Mouse (Mus musculus): ENCODE measurements around the gene Helz. TPM values are rescaled to one million over a fixed set of nuclear protein-coding genes. Genes with fewer than 3 reads are reported as not detected.
"Not testable (repeated sequence)": the region's sequence is repeated elsewhere in the genome, so short reads cannot be mapped to it uniquely, and the experiment has no call there.

Helz gene
- polyA plus RNA-seq (2015; fragmentation: Nextera tagmentation; extraction: Ambion mirVana): 22.5 and 22.9 TPM in 2 replicates

- peak; percentile 71 for ATAC-seq (replicated peaks; ENCODE audit: low FRiP score)
- H3K9ac ChIP-seq: peak within 1 kb of the TSS; percentile 94
- H3K4me3 ChIP-seq (replicated peaks): peak within 1 kb of the TSS; percentile 98
- 0 out of 2 replicates have a peak, but pooled peaks cover 3% of the 10 kb centered on the region for H3K27me3 ChIP-seq
- H3K4me2 ChIP-seq: peak within 1 kb of the TSS; percentile 99
- H3K4me1 ChIP-seq: peaks cover 26% of the 10 kb centered on the region
- peak within 1 kb of the TSS; percentile 91 for H3K27ac ChIP-seq
- peaks cover 31% of the 10 kb centered on the region for H3K36me3 ChIP-seq
- H3K9me3 ChIP-seq (replicated peaks): no peaks in the 10 kb centered on the region
- WGBS: under 1% methylated on average over 70 of the region's 70 CpGs
These were observed at the start of gene Helz for GRCm38 (mm10) chr11:107547351-107548203. TSS of gene Helz (plus strand) at chr11:107547930.

GRCm38 (mm10) chr11:107502801-107503200 is 44.9 kb upstream of the Helz start:
- 87% methylated on average over 8 of the region's 8 CpGs for WGBS
- Histone ChIP-seq H3K9me3 (replicated peaks) (no peaks in the 10 kb centered on the region), H3K27ac (no peak overlapping the region), H3K4me3 (replicated peaks) (no peak overlapping the region), H3K4me2 (no peak overlapping the region), H3K9ac (no peak overlapping the region), H3K4me1 (no peaks in the 10 kb centered on the region), H3K27me3 (no peaks in the 10 kb centered on the region), H3K36me3 (peaks cover 27% of the 10 kb centered on the region)
- no peak for ATAC-seq (replicated peaks; ENCODE audit: low FRiP score)

GRCm38 (mm10) chr11:107504364-107504763 is 43.4 kb upstream of the Helz start:
- 92% methylated on average over 3 of the region's 4 CpGs for WGBS

GRCm38 (mm10) chr11:107506260-107506659 is 41.5 kb upstream of the Helz start:
- Histone ChIP-seq H3K9ac (no peak overlapping the region), H3K4me1 (peaks cover 17% of the 10 kb centered on the region), H3K27ac (no peak overlapping the region), H3K27me3 (peaks cover 5% of the 10 kb centered on the region; the same call in 1 of the 2 replicates), H3K4me2 (no peak overlapping the region), H3K4me3 (replicated peaks) (no peak overlapping the region), H3K9me3 (replicated peaks) (no peaks in the 10 kb centered on the region), H3K36me3 (peaks cover 3% of the 10 kb centered on the region; the same call in 1 of the 2 replicates)
- no peak for ATAC-seq (replicated peaks; ENCODE audit: low FRiP score)
- 68% methylated on average over 1 of the region's 1 CpGs for WGBS

More at GRCm38 (mm10) chr11:107504364-107504763, 43.4 kb upstream of the Helz start:
- H3K4me2 ChIP-seq; H3K4me3 ChIP-seq (replicated peaks); ATAC-seq (replicated peaks; ENCODE audit: low FRiP score); H3K4me1 ChIP-seq; H3K27ac ChIP-seq; H3K27me3 ChIP-seq; H3K9me3 ChIP-seq (replicated peaks); H3K9ac ChIP-seq: not testable (repeated sequence)
- peaks cover 12% of the 10 kb centered on the region for H3K36me3 ChIP-seq

GRCm38 (mm10) chr11:107509631-107510338 is 37.9 kb upstream of the Helz start:
- H3K4me2 ChIP-seq: peak overlapping the region; percentile 52
- no peak overlapping the region for H3K27ac ChIP-seq
- H3K4me1 ChIP-seq: peaks cover 17% of the 10 kb centered on the region
- H3K27me3 ChIP-seq: peaks cover 5% of the 10 kb centered on the region; the same call in 1 of the 2 replicates
- H3K9me3 ChIP-seq (replicated peaks): no peaks in the 10 kb centered on the region
- no peak overlapping the region; the same call in 1 of the 2 replicates for H3K9ac ChIP-seq
- no peak overlapping the region for H3K4me3 ChIP-seq (replicated peaks)
- H3K36me3 ChIP-seq: no peaks in the 10 kb centered on the region
- ATAC-seq (replicated peaks; ENCODE audit: low FRiP score): 0 out of 2 replicates have a peak, but pooled peaks have one; percentile 30
- WGBS: 32% methylated on average over 11 of the region's 11 CpGs

GRCm38 (mm10) chr11:107510362-107511269 is 37.1 kb upstream of the Helz start:
- H3K9me3 ChIP-seq (replicated peaks): no peaks in the 10 kb centered on the region
- peaks cover 5% of the 10 kb centered on the region; the same call in 1 of the 2 replicates for H3K27me3 ChIP-seq
- peak overlapping the region; percentile 52 for H3K4me2 ChIP-seq
- H3K9ac ChIP-seq: peak overlapping the region; percentile 19; the same call in 1 of the 2 replicates
- H3K4me3 ChIP-seq (replicated peaks): peak overlapping the region; percentile 20
- 0 out of 2 replicates have a peak overlapping the region, but pooled peaks have one; percentile 15 for H3K27ac ChIP-seq
- peak; percentile 70 for ATAC-seq (replicated peaks; ENCODE audit: low FRiP score)
- H3K36me3 ChIP-seq: no peaks in the 10 kb centered on the region
- H3K4me1 ChIP-seq: peaks cover 17% of the 10 kb centered on the region
- 6% methylated on average over 18 of the region's 18 CpGs for WGBS

- ATAC-seq (replicated peaks; ENCODE audit: low FRiP score); H3K27me3 ChIP-seq; H3K27ac ChIP-seq; H3K36me3 ChIP-seq; H3K4me3 ChIP-seq (replicated peaks); H3K9ac ChIP-seq; H3K4me2 ChIP-seq; H3K9me3 ChIP-seq (replicated peaks): not testable (repeated sequence)
- H3K4me1 ChIP-seq: peaks cover 17% of the 10 kb centered on the region
- WGBS: 58% methylated on average over 5 of the region's 5 CpGs
These were observed 35.8 kb upstream of the Helz start for GRCm38 (mm10) chr11:107511954-107512353.

GRCm38 (mm10) chr11:107513047-107513446 is 34.7 kb upstream of the Helz start:
- Histone ChIP-seq H3K4me3 (replicated peaks) (no peak overlapping the region), H3K4me2 (no peak overlapping the region), H3K36me3 (no peaks in the 10 kb centered on the region), H3K27ac (no peak overlapping the region), H3K9ac (no peak overlapping the region), H3K27me3 (peaks cover 5% of the 10 kb centered on the region; the same call in 1 of the 2 replicates), H3K4me1 (peaks cover 17% of the 10 kb centered on the region), H3K9me3 (replicated peaks) (no peaks in the 10 kb centered on the region)
- no peak for ATAC-seq (replicated peaks; ENCODE audit: low FRiP score)
- 77% methylated on average over 10 of the region's 10 CpGs for WGBS

- Histone ChIP-seq H3K27ac (no peak overlapping the region), H3K4me3 (replicated peaks) (no peak overlapping the region), H3K9ac (no peak overlapping the region), H3K4me1 (no peaks in the 10 kb centered on the region), H3K27me3 (no peaks in the 10 kb centered on the region), H3K9me3 (replicated peaks) (no peaks in the 10 kb centered on the region), H3K4me2 (no peak overlapping the region), H3K36me3 (no peaks in the 10 kb centered on the region)
- WGBS: 97% methylated on average over 2 of the region's 2 CpGs
- ATAC-seq (replicated peaks; ENCODE audit: low FRiP score): no peak
These were observed 31.3 kb upstream of the Helz start for GRCm38 (mm10) chr11:107516387-107516786.

- WGBS: 66% methylated on average over 5 of the region's 5 CpGs
- no peak overlapping the region for H3K9ac ChIP-seq
These were observed 28.9 kb upstream of the Helz start for GRCm38 (mm10) chr11:107518645-107519429.

GRCm38 (mm10) chr11:107521153-107521552 is 26.6 kb upstream of the Helz start:
- no peak for ATAC-seq (replicated peaks; ENCODE audit: low FRiP score)
- H3K27ac ChIP-seq: no peak overlapping the region
- H3K4me2 ChIP-seq: no peak overlapping the region
- no peak overlapping the region for H3K4me3 ChIP-seq (replicated peaks)
- no peaks in the 10 kb centered on the region for H3K27me3 ChIP-seq
- no peaks in the 10 kb centered on the region for H3K4me1 ChIP-seq
- H3K9me3 ChIP-seq (replicated peaks): no peaks in the 10 kb centered on the region
- no peak overlapping the region for H3K9ac ChIP-seq
- no peaks in the 10 kb centered on the region for H3K36me3 ChIP-seq
- WGBS: 81% methylated on average over 1 of the region's 1 CpGs

More at GRCm38 (mm10) chr11:107518645-107519429, 28.9 kb upstream of the Helz start:
- Histone ChIP-seq H3K4me2 (no peak overlapping the region), H3K27ac (no peak overlapping the region), H3K4me1 (no peaks in the 10 kb centered on the region), H3K27me3 (no peaks in the 10 kb centered on the region), H3K4me3 (replicated peaks) (no peak overlapping the region), H3K36me3 (no peaks in the 10 kb centered on the region), H3K9me3 (replicated peaks) (no peaks in the 10 kb centered on the region)
- no peak for ATAC-seq (replicated peaks; ENCODE audit: low FRiP score)

Data from kidney, embryonic 15.5 days (tissue).